Comparison of ENCODE assay signal across 10 mouse cellular contexts in the genomic region with DNA sequence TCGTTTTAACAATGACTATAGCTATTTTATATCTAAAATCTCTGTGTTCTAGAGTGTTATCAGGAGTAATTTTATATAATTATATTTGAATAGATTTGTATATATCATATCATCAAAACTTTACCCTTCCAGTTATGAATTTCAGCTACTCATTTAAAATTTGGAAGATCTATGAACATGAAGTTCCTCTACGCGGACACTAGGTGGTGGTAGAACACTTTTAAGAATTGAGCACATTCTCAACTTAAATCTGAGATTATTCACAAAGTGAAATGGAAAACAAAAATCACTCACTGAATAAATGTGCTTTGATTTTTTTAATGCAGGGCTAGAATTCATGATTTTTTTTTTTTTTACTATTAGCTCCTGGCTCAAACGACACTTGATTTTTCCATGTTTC.
A peak's percentile ranks its signal among the peaks of the same experiment; 100 is the strongest.
DNase-seq lines count a peak whose midpoint lies in the region; ATAC-seq and TF ChIP-seq lines count a peak whose summit lies in the region.
"Had no signal": no experiment of that assay in that cellular context is flagged by ENCODE, and none has a peak within 500 bp of the region (broad histone marks: within the 10 kb centered on the region; RNA-seq: fewer than 3 reads in every experiment).

No protein-coding gene starts in this region.

- H3K4me3 ChIP-seq in layer of hippocampus, adult 2 months = no peak overlapping the region
- H3K4me3 ChIP-seq: liver, embryonic 15.5 days had no signal

- DNase-seq in adrenal gland, postnatal 14 days = peak; percentile 4
- DNase-seq in adrenal gland, postnatal 25 days = no peak
- DNase-seq in layer of hippocampus, adult 2 months (ENCODE audit: low spot score in 2 of 2) = no peak
- no peak for DNase-seq in layer of hippocampus, postnatal 10 days (ENCODE audit: low spot score in 2 of 2)
- DNase-seq in ZHBTc4 (ENCODE audit: low read depth, low spot score) = peak; percentile 5
- DNase-seq in heart, postnatal 4 days = no peak
- no peak for DNase-seq in heart, adult 11 months
- DNase-seq: B cell, adult 2 months had no signal

- no peak overlapping the region for H3K27ac ChIP-seq in layer of hippocampus, adult 2 months
- H3K27ac ChIP-seq: liver, embryonic 15.5 days had no signal

- peak; percentile 81 for ATAC-seq in megakaryocyte progenitor cell, adult 5-6 weeks (replicated peaks; ENCODE audit: poor library complexity)

- TF ChIP-seq CTCF in layer of hippocampus, adult 2 months (conservative IDR thresholded peaks at IDR 0.05) = peak; percentile 87

Comparison
In these comparisons a context has a peak if more than half of its experiments do, and no peak if none do; other contexts are left out.
1. DNase-seq: peak in adrenal gland, postnatal 14 days (single experiment) and ZHBTc4 (single experiment); none in adrenal gland, postnatal 25 days (single experiment), layer of hippocampus, adult 2 months (0 of 2), layer of hippocampus, postnatal 10 days (0 of 2), heart, postnatal 4 days (single experiment) and heart, adult 11 months (single experiment).